Mouse (Mus musculus): ENCODE data around the gene Rab40c.

Gene Rab40c

GRCm38 (mm10) chr17:25945517-25946155 lies 26.1 kb upstream of the Rab40c start:
- DNase-seq = peak; percentile 82

- no peak for DNase-seq
These were observed 25.0 kb upstream of the Rab40c start, which contains the start of the genes Pigq and Nhlrc4 for GRCm38 (mm10) chr17:25944366-25945163. Pigq (minus strand) TSS chr17:25944936. Nhlrc4 (minus strand) TSS chr17:25944961.

- DNase-seq = no peak
These were observed 24.2 kb upstream of the Rab40c start for GRCm38 (mm10) chr17:25943769-25944168.

GRCm38 (mm10) chr17:25943221-25943620 lies 23.7 kb upstream of the Rab40c start:
- DNase-seq = no peak

GRCm38 (mm10) chr17:25942597-25943151 lies 23.1 kb upstream of the Rab40c start:
- DNase-seq = no peak

- peak; percentile 62 for DNase-seq
These were observed 22.1 kb upstream of the Rab40c start for GRCm38 (mm10) chr17:25941511-25942241.

- DNase-seq = no peak
These were observed 15.0 kb upstream of the Rab40c start for GRCm38 (mm10) chr17:25934526-25934925.

GRCm38 (mm10) chr17:25925348-25925747 lies 5.8 kb upstream of the Rab40c start:
- no peak for DNase-seq

- DNase-seq = peak; percentile 39
These were observed 2.6 kb upstream of the Rab40c start for GRCm38 (mm10) chr17:25922120-25922519.

- DNase-seq = peak; percentile 100
These were observed 487 bp upstream of the Rab40c start for GRCm38 (mm10) chr17:25919786-25920642.

GRCm38 (mm10) chr17:25918037-25918750 lies 1.3 kb downstream of the Rab40c start:
- no peak for DNase-seq

- no peak for DNase-seq
These were observed 2.4 kb downstream of the Rab40c start for GRCm38 (mm10) chr17:25916931-25917647.

GRCm38 (mm10) chr17:25914295-25914694 lies 5.2 kb downstream of the Rab40c start:
- DNase-seq = no peak

- no peak for DNase-seq
These were observed 5.7 kb downstream of the Rab40c start for GRCm38 (mm10) chr17:25913877-25914275.

GRCm38 (mm10) chr17:25913186-25913876 lies 6.2 kb downstream of the Rab40c start:
- DNase-seq = peak; percentile 57

GRCm38 (mm10) chr17:25911816-25912215 lies 7.7 kb downstream of the Rab40c start:
- peak; percentile 33 for DNase-seq

GRCm38 (mm10) chr17:25907640-25908039 lies 11.9 kb downstream of the Rab40c start:
- DNase-seq = no peak

- no peak for DNase-seq
These were observed 16.5 kb downstream of the Rab40c start for GRCm38 (mm10) chr17:25903061-25903460.

GRCm38 (mm10) chr17:25900193-25900592 lies 19.3 kb downstream of the Rab40c start:
- no peak for DNase-seq

GRCm38 (mm10) chr17:25895891-25896290 lies 23.6 kb downstream of the Rab40c start:
- no peak for DNase-seq
